Mouse (Mus musculus): ENCODE data around the gene Rpl7a. TPM values are rescaled to one million over a fixed set of nuclear protein-coding genes. Genes with fewer than 3 reads are reported as not detected.

Rpl7a gene
- total RNA-seq, 2 experiments from 2014 or later: 311 to 325 TPM

DNA sequence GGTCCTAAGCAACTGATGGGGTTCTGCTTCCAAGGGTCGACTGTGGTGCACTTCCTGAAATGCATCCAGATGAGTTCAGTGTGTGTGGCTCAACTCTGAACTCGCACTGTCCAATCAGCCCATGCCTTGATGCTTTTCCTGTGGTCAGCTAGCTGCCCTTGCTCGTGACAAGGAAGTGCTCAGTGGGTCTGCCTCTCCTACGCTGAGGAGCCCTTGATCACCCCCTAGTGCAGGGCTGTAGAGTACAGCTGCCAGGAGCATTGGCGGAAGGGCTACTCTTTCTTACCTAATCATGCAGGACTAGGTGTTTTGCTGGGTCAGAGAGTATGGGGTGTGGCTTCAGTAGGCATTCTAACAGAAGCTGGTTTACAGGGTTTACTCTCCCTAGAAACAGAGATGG lies 31.0 kb downstream of the Rpl7a start:
- intact Hi-C loops (cut with DNase I): no loop called here

DNA sequence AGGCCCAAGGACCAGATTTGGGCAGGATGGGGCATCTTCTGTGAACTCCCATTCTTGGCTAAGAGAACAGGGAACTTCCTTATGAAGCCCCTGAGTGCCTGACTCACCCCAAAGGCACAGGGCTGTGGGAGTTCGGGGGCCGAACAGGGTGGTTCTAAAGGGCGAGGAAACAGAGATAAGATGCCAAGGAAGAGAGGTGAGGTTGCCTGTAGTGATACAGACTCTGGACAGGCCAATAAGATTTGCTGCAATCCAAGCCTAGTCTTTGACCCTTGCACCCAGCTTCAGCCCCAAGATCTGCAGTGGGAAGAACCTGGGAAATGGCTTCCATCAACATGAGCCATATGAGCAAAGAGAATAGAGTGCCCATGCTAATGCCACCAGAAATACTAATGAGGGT lies 32.7 kb downstream of the Rpl7a start:
- no peak for DNase-seq (ENCODE audit: extremely low spot score in 1 of 2, low spot score in 2 of 2)
- intact Hi-C loops (cut with DNase I): no loop called here

More for the DNA sequence above, 31.0 kb downstream of the Rpl7a start:
- no peak for DNase-seq (ENCODE audit: extremely low spot score in 1 of 2, low spot score in 2 of 2)

DNA sequence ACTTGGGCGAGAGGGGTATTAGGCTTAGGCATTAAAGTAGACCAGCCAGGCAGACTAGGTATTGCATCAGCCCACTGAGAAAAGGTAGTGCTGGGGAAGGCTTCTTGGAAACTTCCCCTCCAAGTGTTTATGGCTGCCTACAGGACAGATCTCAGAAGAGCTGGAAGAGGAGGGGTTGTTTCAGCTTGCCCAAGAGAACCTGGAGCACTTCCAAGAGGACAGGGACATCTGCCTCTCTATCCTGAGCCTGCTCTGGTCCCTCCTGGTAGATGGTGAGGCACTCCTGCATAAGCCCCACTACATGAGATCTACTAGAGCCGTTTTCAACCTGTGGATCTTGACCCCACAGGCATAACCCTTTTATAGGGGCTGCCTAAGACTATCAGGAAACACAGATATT lies 39.8 kb downstream of the Rpl7a start:
- intact Hi-C loops (cut with DNase I): no loop called here

DNA sequence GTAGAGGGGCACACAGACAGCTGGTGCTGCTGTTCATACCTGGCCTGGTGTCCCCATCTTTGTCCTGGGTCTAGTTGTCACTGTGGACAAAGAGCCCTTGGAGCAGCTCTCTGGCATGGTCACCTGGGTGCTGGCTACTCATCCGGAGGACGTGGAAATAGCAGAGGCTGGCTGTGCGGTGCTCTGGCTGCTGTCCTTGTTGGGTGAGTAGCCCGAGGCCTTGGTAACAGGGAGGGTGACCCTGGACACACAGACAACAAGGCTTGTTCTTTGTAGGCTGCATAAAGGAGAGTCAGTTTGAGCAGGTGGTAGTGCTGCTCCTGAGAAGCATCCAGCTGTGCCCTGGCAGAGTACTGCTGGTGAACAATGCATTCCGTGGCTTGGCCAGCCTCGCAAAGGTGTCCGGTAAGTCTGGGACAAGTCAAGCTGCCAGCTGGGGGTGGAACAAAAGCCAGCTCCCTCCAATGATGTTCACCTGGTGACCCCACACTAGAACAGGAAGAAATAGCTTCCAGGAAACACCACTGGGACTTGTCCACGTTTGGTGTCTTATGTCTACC lies 40.9 kb downstream of the Rpl7a start:
- intact Hi-C loops (cut with DNase I): no loop called here
- DNase-seq (ENCODE audit: extremely low spot score in 1 of 2, low spot score in 2 of 2): no peak

More for the DNA sequence above, 39.8 kb downstream of the Rpl7a start:
- DNase-seq (ENCODE audit: extremely low spot score in 1 of 2, low spot score in 2 of 2): no peak

DNA sequence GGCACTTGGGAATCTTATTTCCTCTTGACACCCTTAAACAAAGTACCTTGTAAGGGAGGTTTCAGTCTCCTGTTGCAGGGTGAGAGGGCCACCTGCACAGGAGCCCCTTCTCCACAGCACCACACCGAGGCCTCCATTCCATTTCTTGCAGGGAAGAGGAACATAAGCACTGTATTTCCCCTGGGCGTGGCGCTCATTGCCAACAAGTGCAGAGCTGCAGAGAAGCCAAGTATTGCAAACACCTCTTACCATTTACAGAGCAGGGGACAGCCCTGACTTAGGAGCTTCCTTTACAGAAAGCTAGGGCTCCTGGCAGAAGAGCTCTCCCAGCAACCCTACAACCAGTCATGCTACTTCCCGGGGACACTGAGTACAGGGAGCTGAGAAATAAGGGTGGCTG lies 41.6 kb downstream of the Rpl7a start:
- DNase-seq (ENCODE audit: extremely low spot score in 1 of 2, low spot score in 2 of 2): no peak
- intact Hi-C loops (cut with DNase I): no loop called here

DNA sequence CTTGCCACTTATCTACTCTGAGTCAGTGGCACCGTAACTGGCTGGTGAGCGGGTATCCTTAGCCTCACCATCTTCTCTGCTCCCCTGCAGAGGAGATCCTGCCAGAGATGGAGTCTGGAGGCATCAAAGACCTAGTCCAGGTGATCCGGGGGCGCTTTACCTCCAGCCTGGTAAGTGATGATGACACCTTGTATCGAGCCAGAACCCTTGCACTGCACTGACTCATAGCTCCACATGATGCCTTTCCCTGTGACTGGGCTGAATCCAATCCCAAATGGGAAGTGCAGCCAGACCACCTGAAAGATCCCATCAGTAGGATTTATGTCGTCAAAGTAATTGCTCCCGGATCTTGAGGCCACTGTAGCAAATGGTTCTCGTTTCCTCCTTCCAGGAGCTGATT lies 42.3 kb downstream of the Rpl7a start:
- no peak for DNase-seq (ENCODE audit: extremely low spot score in 1 of 2, low spot score in 2 of 2)

DNA sequence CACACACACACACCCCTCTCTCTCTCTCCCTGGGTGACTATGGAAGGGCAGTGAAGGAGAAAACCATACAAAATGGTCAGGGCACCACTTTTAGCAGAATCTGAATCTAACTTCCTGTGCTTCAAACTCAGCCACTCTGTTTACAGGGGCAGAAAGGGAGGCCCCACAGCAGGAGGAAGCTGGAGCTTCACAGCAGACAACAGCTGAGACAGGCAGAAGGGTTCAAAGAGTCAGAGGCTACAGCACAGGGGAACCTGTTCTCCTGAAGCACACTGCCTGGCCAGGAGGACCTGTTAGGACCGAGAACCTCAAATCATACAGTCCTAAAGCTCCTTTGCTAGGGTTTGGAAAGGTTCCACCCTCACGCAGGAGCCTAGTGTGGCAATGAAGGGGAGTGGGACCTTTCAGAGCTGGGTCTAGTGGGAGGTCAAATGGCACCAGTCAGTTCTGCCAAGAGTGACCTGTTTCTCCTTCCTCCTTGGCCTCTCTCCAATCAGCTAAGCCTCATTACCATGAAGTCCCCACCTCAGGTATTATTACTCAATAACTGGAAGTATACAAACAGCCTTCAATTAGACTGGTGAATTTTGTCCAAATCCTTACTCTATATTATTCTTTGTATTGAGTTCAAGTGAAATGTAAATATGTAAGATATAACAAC lies 44.3 kb downstream of the Rpl7a start:
- no peak for DNase-seq (ENCODE audit: extremely low spot score in 1 of 2, low spot score in 2 of 2)
- intact Hi-C loops (cut with DNase I): no loop called here

More for the DNA sequence above, 42.3 kb downstream of the Rpl7a start:
- intact Hi-C loops (cut with DNase I): no loop called here

DNA sequence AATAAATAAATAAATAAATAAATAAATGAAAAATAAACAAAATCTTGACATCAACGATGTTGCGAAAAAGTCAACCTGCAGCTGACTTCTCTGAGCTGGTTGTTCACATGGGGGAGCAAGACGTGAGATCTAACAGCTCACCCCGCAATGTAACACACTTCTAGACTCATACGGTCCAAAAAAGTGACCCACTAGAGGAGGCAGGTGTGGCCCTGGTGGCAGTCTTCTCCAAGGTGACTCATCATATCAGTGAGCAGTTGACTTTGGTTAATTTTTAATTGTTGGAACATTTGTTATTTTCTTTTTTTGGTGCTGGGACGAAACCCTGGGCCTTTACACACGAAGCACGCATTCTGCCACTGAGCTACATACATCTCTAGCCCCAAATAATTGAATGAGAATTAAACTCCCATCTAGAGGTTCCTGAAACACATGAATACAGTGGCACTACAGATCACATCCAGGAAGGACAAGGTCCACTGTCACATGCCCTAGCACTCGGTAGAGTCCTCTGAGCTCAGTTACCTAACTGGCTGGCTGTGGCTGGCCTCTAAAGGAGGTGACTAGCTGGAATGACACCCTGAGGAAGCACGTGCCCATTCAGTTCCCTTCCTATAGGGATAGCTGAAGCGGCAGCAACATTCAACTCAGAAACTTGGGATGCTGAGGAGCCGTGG lies 46.4 kb downstream of the Rpl7a start:
- intact Hi-C loops (cut with DNase I): no loop called here

DNA sequence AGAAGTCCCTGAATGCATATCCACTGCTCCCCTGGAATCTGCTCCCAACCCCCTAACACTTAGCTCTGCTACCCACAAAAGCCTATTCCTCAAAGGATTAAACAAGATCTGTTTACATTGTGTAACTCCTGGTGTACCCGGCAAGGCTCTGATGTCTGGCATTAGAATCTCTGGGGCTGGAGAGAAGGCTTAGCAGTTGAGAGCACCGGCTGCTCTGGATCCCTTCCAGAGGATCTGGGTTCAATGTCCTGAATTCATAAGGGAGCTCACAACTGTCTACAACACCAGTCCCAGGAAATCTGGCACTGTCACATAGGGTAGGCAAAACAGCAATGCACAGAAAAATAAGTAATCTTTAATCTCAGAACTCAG lies 46.9 kb downstream of the Rpl7a start:
- intact Hi-C loops (cut with DNase I): no loop called here
- no peak for DNase-seq (ENCODE audit: extremely low spot score in 1 of 2, low spot score in 2 of 2)

More for the DNA sequence above, 46.4 kb downstream of the Rpl7a start:
- DNase-seq (ENCODE audit: extremely low spot score in 1 of 2, low spot score in 2 of 2): no peak

DNA sequence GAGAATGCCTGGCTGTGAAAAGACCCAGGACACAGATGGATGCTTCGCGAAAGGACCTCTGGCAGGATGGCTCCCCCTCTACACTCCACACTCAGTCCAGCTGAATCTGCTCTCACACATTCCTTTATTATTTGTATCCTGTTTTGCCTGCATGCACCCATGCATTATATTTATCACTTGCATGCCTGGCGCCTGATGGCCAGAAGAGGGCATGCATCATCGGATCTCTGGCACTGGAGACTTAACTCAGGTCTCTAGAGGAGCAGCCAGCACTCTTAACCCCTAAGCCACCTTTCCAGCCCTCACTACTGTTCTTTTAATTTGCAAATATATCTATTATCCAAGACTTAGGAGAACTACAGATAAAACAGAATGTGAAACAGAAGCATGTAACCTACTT lies 50.2 kb downstream of the Rpl7a start:
- no peak for DNase-seq (ENCODE audit: extremely low spot score in 1 of 2, low spot score in 2 of 2)
- intact Hi-C loops (cut with DNase I): no loop called here

Other genes with a start within 250 kb of the Rpl7a start
- gene Lcn4, start 239.5 kb upstream of the Rpl7a start, total RNA-seq (2021): not detected
- gene Abo, start 45.8 kb upstream of the Rpl7a start, total RNA-seq (2021): not detected
- gene Surf6, start 7.9 kb upstream of the Rpl7a start, total RNA-seq (2021): 10 to 100 TPM; 30.9 to 32.0 TPM
- 10 to 100 TPM; 44.3 TPM for gene Med22, start 87 bp upstream of the Rpl7a start, total RNA-seq (2021)
- gene Surf2, start 5.6 kb downstream of the Rpl7a start, total RNA-seq (2021): 10 to 100 TPM; 35.2 to 36.0 TPM
- gene Surf1, start 5.8 kb downstream of the Rpl7a start, total RNA-seq (2021): 10 to 100 TPM; 90.8 to 97.8 TPM
- gene Surf4, start 23.2 kb downstream of the Rpl7a start, total RNA-seq (2021): 10 to 100 TPM; 62.4 to 64.2 TPM
- under 1 TPM in 1 of 2 experiments, not detected in 1; 0.41 TPM for gene Stkld1, start 23.3 kb downstream of the Rpl7a start, total RNA-seq (2021)
- 10 to 100 TPM; 48.4 to 53.5 TPM for gene Rexo4, start 53.6 kb downstream of the Rpl7a start, total RNA-seq (2021)
- gene Adamts13, start 62.7 kb downstream of the Rpl7a start, total RNA-seq (2021): 1 to 10 TPM in 1 of 2 experiments, under 1 TPM in 1; 0.24 to 1.7 TPM
- gene Cacfd1, start 99.2 kb downstream of the Rpl7a start, total RNA-seq (2021): 10 to 100 TPM; 58.1 to 67.4 TPM
- 10 to 100 TPM; 42.2 to 43.7 TPM for gene Slc2a6, start 117.2 kb downstream of the Rpl7a start, total RNA-seq (2021)
- under 1 TPM; 0.59 to 0.69 TPM for gene Mymk, start 161.4 kb downstream of the Rpl7a start, total RNA-seq (2021)
- 10 to 100 TPM; 24.7 to 30.6 TPM for gene Adamtsl2, start 168.6 kb downstream of the Rpl7a start, total RNA-seq (2021)
- 100 to 1,000 TPM; 143 to 149 TPM for gene Fam163b, start 231.7 kb downstream of the Rpl7a start, total RNA-seq (2021)